Mouse (Mus musculus) adrenal gland, adult 8-10 months (tissue): ENCODE data around the gene Disc1. TPM values are rescaled to one million over a fixed set of nuclear protein-coding genes. Genes with fewer than 3 reads are reported as not detected.

Experiments used
- DNase-seq: peaks from one replicate; pipeline ENCODE4 v3.0.0; 2022
- total RNA-seq, 4 experiments: library from RNA; stranded (reverse); gene quantifications; 2 replicates each; pipeline ENCODE4 v1.2.4; 2022

Gene Disc1
- total RNA-seq, 4 experiments from 2014 or later, result 1.2 to 4.2 (median 2.2) TPM

GRCm38 (mm10) chr8:125272089-125272866 lies 218.3 kb downstream of the Disc1 start:
- no peak for DNase-seq

GRCm38 (mm10) chr8:125277071-125277682 lies 223.2 kb downstream of the Disc1 start:
- DNase-seq, result no peak

- DNase-seq, result no peak
Observed at GRCm38 (mm10) chr8:125279156-125279555, 225.2 kb downstream of the Disc1 start.

GRCm38 (mm10) chr8:125279892-125280291 lies 225.9 kb downstream of the Disc1 start:
- DNase-seq, result no peak

- DNase-seq, result no peak
Observed at GRCm38 (mm10) chr8:125282531-125282930, 228.5 kb downstream of the Disc1 start.

- no peak for DNase-seq
Observed at GRCm38 (mm10) chr8:125283542-125283941, 229.5 kb downstream of the Disc1 start.

GRCm38 (mm10) chr8:125284875-125285274 lies 230.9 kb downstream of the Disc1 start:
- DNase-seq, result no peak

GRCm38 (mm10) chr8:125285391-125285790 lies 231.4 kb downstream of the Disc1 start:
- DNase-seq, result no peak

- DNase-seq, result peak; percentile 45
Observed at GRCm38 (mm10) chr8:125285966-125286681, 232.1 kb downstream of the Disc1 start.

GRCm38 (mm10) chr8:125287311-125287710 lies 233.3 kb downstream of the Disc1 start:
- DNase-seq, result no peak

- DNase-seq, result no peak
Observed at GRCm38 (mm10) chr8:125287841-125288341, 233.9 kb downstream of the Disc1 start.

- no peak for DNase-seq
Observed at GRCm38 (mm10) chr8:125291506-125291905, 237.5 kb downstream of the Disc1 start.

- no peak for DNase-seq
Observed at GRCm38 (mm10) chr8:125291932-125292717, 238.1 kb downstream of the Disc1 start.

- peak; percentile 40 for DNase-seq
Observed at GRCm38 (mm10) chr8:125292933-125293591, 239.1 kb downstream of the Disc1 start.

GRCm38 (mm10) chr8:125299248-125299647 lies 245.3 kb downstream of the Disc1 start:
- no peak for DNase-seq

GRCm38 (mm10) chr8:125301931-125302361 lies 248.0 kb downstream of the Disc1 start:
- no peak for DNase-seq

GRCm38 (mm10) chr8:125306665-125307064 lies 252.7 kb downstream of the Disc1 start:
- DNase-seq, result no peak

GRCm38 (mm10) chr8:125309985-125310384 lies 256.0 kb downstream of the Disc1 start:
- no peak for DNase-seq
